Mouse (Mus musculus) adrenal gland, postnatal 10 days (tissue): ENCODE data around the gene 4931406P16Rik. TPM values are rescaled to one million over a fixed set of nuclear protein-coding genes. Genes with fewer than 3 reads are reported as not detected.
A peak's percentile ranks its signal among the peaks of the same experiment; 100 is the strongest.
"Not testable (repeated sequence)": the region's sequence is repeated elsewhere in the genome, so short reads cannot be mapped to it uniquely, and the experiment has no call there.

Experiments used
- DNase-seq: peaks from one replicate; pipeline ENCODE4 v3.0.0; 2021; ENCODE audit warnings: mixed read lengths
- long read RNA-seq, 2 experiments: library from polyadenylated mRNA; stranded (forward); transcript quantifications; one replicate each; pipeline ENCODE4 v2.0.0; 2021
- total RNA-seq, 2 experiments: library from RNA; stranded (reverse); gene quantifications; 2 replicates each; pipeline ENCODE4 v1.2.3; 2021

The 4931406P16Rik gene
- 100 to 1,000 TPM in 1 of 2 experiments, 10 to 100 TPM in 1; 89.4 to 114 TPM for total RNA-seq
- long read RNA-seq, experiment 1, full-length matches to known transcripts, result 3 of 16 reads
- long read RNA-seq, experiment 1, partial matches to known transcripts, result 7 of 16 reads
- long read RNA-seq, experiment 1, other reads (novel, unspliced or antisense), result 6 of 16 reads
- long read RNA-seq, experiment 2, full-length matches to known transcripts, result 4 of 16 reads
- long read RNA-seq, experiment 2, partial matches to known transcripts, result 3 of 16 reads
- long read RNA-seq, experiment 2, other reads (novel, unspliced or antisense), result 9 of 16 reads

GRCm38 (mm10) chr7:34313443-34313875 lies at the start of gene 4931406P16Rik:
Gene 4931406P16Rik, minus strand, starts transcription at chr7:34313551.
- DNase-seq, result peak; percentile 94

- DNase-seq, result no peak
These were observed 42.3 kb upstream of the 4931406P16Rik start for GRCm38 (mm10) chr7:34355629-34356028.

- DNase-seq, result peak; percentile 32
These were observed 38.6 kb upstream of the 4931406P16Rik start for GRCm38 (mm10) chr7:34351997-34352396.

- no peak for DNase-seq
These were observed 36.8 kb upstream of the 4931406P16Rik start for GRCm38 (mm10) chr7:34350166-34350565.

GRCm38 (mm10) chr7:34348011-34348410 lies 34.7 kb upstream of the 4931406P16Rik start:
- DNase-seq, result no peak

- no peak for DNase-seq
These were observed 33.7 kb upstream of the 4931406P16Rik start for GRCm38 (mm10) chr7:34347041-34347440.

- no peak for DNase-seq
These were observed 33.2 kb upstream of the 4931406P16Rik start for GRCm38 (mm10) chr7:34346505-34346904.

- DNase-seq, result peak; percentile 49
These were observed 28.9 kb upstream of the 4931406P16Rik start for GRCm38 (mm10) chr7:34342040-34342793.

- DNase-seq, result no peak
These were observed 27.5 kb upstream of the 4931406P16Rik start for GRCm38 (mm10) chr7:34340841-34341240.

GRCm38 (mm10) chr7:34339164-34339489 lies 25.8 kb upstream of the 4931406P16Rik start:
- no peak for DNase-seq

- no peak for DNase-seq
These were observed 25.3 kb upstream of the 4931406P16Rik start for GRCm38 (mm10) chr7:34338445-34339163.

GRCm38 (mm10) chr7:34337268-34337667 lies 23.9 kb upstream of the 4931406P16Rik start:
- DNase-seq, result no peak

- not testable (repeated sequence) for DNase-seq
These were observed 23.2 kb upstream of the 4931406P16Rik start for GRCm38 (mm10) chr7:34336545-34336944.

GRCm38 (mm10) chr7:34327493-34327892 lies 14.1 kb upstream of the 4931406P16Rik start:
- no peak for DNase-seq

GRCm38 (mm10) chr7:34324857-34325256 lies 11.5 kb upstream of the 4931406P16Rik start:
- no peak for DNase-seq

- no peak for DNase-seq
These were observed 10.7 kb upstream of the 4931406P16Rik start for GRCm38 (mm10) chr7:34324005-34324404.

- DNase-seq, result peak; percentile 78
These were observed 10.0 kb upstream of the 4931406P16Rik start for GRCm38 (mm10) chr7:34323351-34323750.

GRCm38 (mm10) chr7:34321958-34322357 lies 8.6 kb upstream of the 4931406P16Rik start:
- no peak for DNase-seq

GRCm38 (mm10) chr7:34321119-34321518 lies 7.8 kb upstream of the 4931406P16Rik start:
- peak; percentile 39 for DNase-seq

- peak; percentile 64 for DNase-seq
These were observed 6.6 kb upstream of the 4931406P16Rik start for GRCm38 (mm10) chr7:34319957-34320356.

GRCm38 (mm10) chr7:34319123-34319522 lies 5.8 kb upstream of the 4931406P16Rik start:
- no peak for DNase-seq

GRCm38 (mm10) chr7:34317901-34318476 lies 4.6 kb upstream of the 4931406P16Rik start:
- peak; percentile 78 for DNase-seq
